In the genomic region with DNA sequence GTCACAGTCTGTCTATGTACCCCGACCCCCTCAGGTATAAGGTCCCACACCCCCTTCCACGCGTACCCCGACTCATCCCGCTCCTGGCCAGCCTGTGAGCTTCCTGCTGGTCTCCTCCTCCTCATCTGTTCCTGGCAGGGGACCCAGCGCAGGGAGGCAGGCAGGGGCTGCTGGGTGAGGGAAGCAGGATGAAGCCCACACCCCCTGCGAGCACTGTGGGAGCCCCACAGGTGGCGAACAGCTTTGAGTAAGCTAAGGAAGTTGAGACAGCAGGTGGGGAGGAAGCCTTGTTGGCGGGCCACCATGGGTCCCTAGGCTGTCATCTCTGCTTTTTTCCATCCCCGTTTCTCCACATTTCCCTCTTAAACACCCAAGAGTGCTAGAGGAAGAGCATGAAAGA, we compare ENCODE assay signal across 17 mouse cellular contexts.
DNase-seq lines count a peak whose midpoint lies in the region; TF ChIP-seq lines count a peak whose summit lies in the region.
"Had no signal": no experiment of that assay in that cellular context is flagged by ENCODE, and none has a peak within 500 bp of the region (broad histone marks: within the 10 kb centered on the region; RNA-seq: fewer than 3 reads in every experiment).

No protein-coding gene starts in this region.

- 44% methylated on average over 10 of the region's 10 CpGs for WGBS in bone marrow, adult 2 months

- no peak overlapping the region; the same call in 1 of the 2 replicates for H3K27ac ChIP-seq in layer of hippocampus, adult 2 months
- H3K27ac ChIP-seq in bone marrow, adult 2 months (ENCODE audit: control insufficient read depth, insufficient read depth, low read depth, low read length, poor library complexity) = peak overlapping the region; percentile 87
- H3K27ac ChIP-seq: heart, embryonic 13.5 days; hindbrain, embryonic 15.5 days; kidney, embryonic 15.5 days; liver, embryonic 13.5 days had no signal

- peaks cover 19% of the 10 kb centered on the region for H3K4me1 ChIP-seq in bone marrow, adult 2 months (ENCODE audit: control insufficient read depth, insufficient read depth, low read length)

- DNase-seq in adrenal gland, postnatal 10 days = peak; percentile 5
- DNase-seq in adrenal gland, adult 2 months = no peak
- peak; percentile 44 to 63 for DNase-seq in layer of hippocampus, adult 2 months (ENCODE audit: low spot score in 2 of 2)
- no peak for DNase-seq in layer of hippocampus, adult 11-12 months (ENCODE audit: low spot score)
- DNase-seq in thymus, postnatal 14 days = peak; percentile 68
- DNase-seq in kidney, adult 11 months = no peak
- DNase-seq in cerebellum, postnatal 10 days = no peak
- DNase-seq: adrenal gland, postnatal 14 days; cerebellum, adult 2 months; heart, postnatal 4 days; liver, embryonic 13.5 days; right cerebral cortex, postnatal 4 days had no signal

- H3K4me3 ChIP-seq in layer of hippocampus, adult 2 months = no peak overlapping the region
- H3K4me3 ChIP-seq in bone marrow, adult 2 months (replicated peaks; ENCODE audit: control insufficient read depth, low read depth, low read length) = peak overlapping the region; percentile 40
- H3K4me3 ChIP-seq: erythroblast, embryonic 14.5 days; heart, embryonic 13.5 days; hindbrain, embryonic 15.5 days; kidney, embryonic 15.5 days; liver, embryonic 13.5 days had no signal

- TF ChIP-seq POLR2A in bone marrow, adult 2 months (IDR thresholded peaks at IDR 0.05; ENCODE audit: borderline replicate concordance, control insufficient read depth, low read depth, low read length) = peak; percentile 22; the same call in 1 of the 2 replicates

- TF ChIP-seq CTCF in layer of hippocampus, adult 2 months (conservative IDR thresholded peaks at IDR 0.05) = no peak
- no peak for TF ChIP-seq CTCF in bone marrow, adult 2 months (IDR thresholded peaks at IDR 0.05; ENCODE audit: control insufficient read depth, insufficient read depth, low read length)

Comparison
In these comparisons a context has a peak if more than half of its experiments do, and no peak if none do; other contexts are left out.
1. DNase-seq: peak in adrenal gland, postnatal 10 days (single experiment), layer of hippocampus, adult 2 months (2 of 2) and thymus, postnatal 14 days (single experiment); none in adrenal gland, adult 2 months (single experiment), layer of hippocampus, adult 11-12 months (single experiment), kidney, adult 11 months (single experiment) and cerebellum, postnatal 10 days (0 of 2).